Mouse (Mus musculus) brain, embryonic 18.5 days (tissue): ENCODE results near the gene Pgam2.

Experiments
- DNase-seq: peaks from one replicate; pipeline ENCODE4 v3.0.0-alpha.2; 2012; ENCODE audit warnings: low read depth, low spot score

Gene Pgam2

GRCm38 (mm10) chr11:5807956-5808355, 4.4 kb upstream of the Pgam2 start:
- DNase-seq, result no peak

DNA sequence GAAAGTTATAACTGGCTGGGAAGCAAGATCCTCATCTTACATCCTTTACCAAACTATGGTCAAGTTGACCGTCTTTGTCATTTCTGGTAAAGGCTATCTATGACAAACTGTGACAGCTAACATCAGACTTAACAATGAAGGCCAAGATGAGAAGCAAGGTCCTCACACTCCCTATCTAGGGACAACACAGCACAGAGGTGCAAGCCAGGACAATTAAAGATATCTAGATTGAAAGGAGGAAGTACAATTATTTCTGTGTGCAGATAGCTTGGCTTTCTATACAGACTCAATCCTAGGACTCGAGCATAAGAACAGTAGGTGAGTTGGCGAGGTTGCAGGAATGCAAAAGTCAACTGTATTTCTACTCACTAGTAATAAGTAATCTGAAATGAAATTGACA, 2.2 kb upstream of the Pgam2 start:
- DNase-seq, result no peak

- no peak for DNase-seq
Observed at GRCm38 (mm10) chr11:5804174-5804573, 641 bp upstream of the Pgam2 start.

DNA sequence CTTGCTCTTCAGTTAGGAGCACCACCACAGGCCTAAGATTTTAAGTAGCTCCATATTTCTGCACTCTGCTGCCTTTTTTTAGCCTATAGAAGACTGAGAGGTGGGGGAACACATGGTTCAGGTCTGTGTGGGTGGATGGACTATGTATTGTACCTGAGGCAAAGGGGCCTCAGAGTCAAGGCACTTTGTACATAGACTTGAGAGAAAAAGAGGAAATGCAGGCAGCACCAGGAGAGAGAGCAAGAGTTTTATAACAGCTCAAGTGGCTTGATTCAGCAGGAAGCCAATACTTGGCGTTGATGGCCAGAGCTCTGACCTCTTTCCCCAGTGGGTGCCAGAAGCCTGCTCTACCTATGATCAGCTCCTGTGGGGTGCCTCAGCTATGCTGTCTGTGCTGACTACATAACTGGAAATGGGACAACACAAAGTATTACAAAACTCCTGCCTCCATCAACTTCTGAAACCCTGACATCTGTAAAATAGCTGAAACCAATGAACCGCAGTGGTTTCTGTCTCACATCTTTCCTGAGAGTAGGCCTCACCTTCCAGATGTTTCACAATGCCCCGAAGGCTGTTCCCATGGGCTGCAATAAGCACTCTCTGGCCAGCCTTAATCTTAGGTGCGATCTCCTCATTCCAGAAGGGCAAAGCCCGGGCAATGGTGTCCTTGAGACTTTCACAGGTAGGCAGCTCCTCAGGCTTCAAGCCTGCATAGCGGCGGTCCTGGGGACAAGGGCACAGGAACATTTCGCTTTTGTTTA, 896 bp downstream of the Pgam2 start:
- DNase-seq, result no peak

DNA sequence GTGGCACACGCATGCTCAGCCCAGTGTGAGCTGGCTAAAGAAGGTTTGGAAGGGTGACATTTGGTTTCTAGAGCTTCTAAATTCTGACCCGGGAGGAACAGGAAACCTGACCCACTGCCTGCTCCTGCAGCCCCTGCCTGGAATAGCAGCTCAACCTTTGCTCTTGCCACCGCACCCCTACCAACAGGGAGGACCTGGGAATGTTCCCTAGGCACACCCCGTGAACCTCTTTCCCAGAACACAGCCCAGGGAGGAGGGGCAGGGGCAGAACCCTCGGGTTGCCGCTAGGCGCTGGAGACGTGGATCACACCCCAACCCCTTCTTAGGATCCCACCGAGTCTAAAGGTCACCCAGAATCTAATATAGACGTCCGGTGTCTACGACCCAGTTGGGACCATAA, 1.5 kb downstream of the Pgam2 start:
- no peak for DNase-seq

GRCm38 (mm10) chr11:5801511-5801910, 2.0 kb downstream of the Pgam2 start:
- no peak for DNase-seq

- DNase-seq, result no peak
Observed at GRCm38 (mm10) chr11:5799621-5800490, 3.7 kb downstream of the Pgam2 start.

DNA sequence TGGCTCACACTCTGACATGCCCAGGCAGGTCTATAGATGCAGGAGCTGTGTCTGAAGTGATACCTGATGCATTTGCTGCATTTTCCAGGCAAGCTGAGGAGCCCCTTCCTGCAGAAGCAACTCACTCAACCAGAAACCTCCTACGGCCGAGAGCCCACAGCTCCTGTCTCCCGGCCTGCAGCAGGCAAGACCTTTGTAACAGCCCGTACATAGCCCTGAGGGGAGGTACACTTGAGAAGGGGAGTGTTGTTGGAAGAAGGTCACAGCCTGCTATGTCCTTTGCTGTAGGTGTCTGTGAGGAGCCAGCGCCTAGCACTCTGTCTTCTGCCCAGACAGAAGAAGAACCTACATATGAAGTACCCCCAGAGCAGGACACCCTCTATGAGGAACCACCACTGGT, 5.6 kb downstream of the Pgam2 start:
- no peak for DNase-seq

- DNase-seq, result no peak
Observed at GRCm38 (mm10) chr11:5797371-5797770, 6.2 kb downstream of the Pgam2 start.

DNA sequence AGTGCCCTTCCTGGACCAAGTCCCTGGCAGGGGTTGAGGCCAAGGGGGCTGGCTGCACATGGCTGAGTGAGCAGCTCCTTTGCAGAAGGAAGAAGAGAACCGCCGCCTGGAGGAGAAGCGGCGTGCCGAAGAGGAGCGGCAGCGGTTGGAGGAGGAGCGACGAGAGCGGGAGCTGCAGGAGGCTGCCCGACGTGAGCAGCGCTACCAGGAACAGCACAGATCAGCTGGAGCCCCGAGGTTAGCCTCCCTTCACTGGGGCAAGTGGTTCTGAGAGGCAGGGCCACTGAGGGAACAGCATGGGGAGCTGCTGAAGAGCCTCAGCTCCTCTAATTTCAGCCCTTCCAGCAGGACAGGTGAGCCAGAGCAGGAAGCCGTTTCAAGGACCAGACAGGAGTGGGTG, 6.6 kb downstream of the Pgam2 start:
- no peak for DNase-seq

- no peak for DNase-seq
Observed at GRCm38 (mm10) chr11:5795706-5796105, 7.8 kb downstream of the Pgam2 start.

DNA sequence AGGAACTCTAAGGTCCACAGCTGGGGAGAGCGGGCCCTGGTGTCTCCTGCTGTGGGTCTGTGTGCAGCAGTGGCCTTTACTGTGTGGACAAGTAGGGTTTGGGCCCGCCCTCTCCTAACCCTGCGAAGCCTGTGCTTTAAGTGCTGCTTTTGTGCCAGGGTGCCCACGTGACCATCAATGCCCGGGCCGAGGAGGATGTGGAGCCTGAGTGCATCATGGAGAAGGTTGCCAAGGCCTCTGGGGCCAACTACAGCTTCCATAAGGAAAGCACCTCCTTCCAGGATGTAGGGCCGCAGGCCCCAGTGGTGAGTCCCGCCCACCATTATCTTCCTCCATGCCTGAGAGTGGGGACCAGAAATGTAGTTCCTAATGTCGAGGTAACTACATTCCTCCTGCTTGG, 8.2 kb downstream of the Pgam2 start:
- no peak for DNase-seq

- DNase-seq, result no peak
Observed at GRCm38 (mm10) chr11:5790431-5790830, 13.1 kb downstream of the Pgam2 start.

DNA sequence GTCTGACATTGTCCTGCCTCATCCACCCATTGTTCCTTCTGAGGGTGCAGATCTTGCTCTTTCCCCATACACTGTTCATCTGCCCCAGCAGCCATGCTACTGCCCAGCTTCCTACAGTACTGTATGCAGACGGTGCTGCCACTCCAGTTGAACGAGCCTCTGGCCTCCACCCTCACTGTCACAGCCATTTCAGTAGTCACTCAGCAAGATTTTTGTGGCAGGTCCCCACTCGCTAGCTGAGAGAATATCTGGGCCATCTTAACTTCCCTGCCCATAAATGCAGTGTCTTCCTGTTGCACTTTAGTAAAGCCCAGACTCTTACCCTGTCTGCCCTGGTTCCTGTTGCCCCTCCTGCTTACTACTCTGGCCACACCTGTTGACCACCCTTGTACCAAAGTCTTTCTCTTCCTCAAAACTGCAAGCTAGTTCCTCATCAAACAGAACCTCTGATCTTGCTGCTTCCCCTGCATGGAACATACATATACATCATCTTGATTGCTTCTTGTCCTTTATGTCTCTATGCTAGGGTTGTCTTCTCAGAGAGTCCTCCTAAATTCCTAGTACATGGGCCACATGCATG, 13.7 kb downstream of the Pgam2 start:
- no peak for DNase-seq

- DNase-seq, result no peak
Observed at GRCm38 (mm10) chr11:5789071-5789753, 14.3 kb downstream of the Pgam2 start.

GRCm38 (mm10) chr11:5788056-5789014, 15.2 kb downstream of the Pgam2 start, which contains the start of gene Dbnl:
Gene Dbnl (plus strand): TSS chr11:5788488.
- peak; percentile 82 for DNase-seq

- DNase-seq, result no peak
Observed at GRCm38 (mm10) chr11:5787671-5788055, 15.9 kb downstream of the Pgam2 start.

GRCm38 (mm10) chr11:5785732-5786131, 17.8 kb downstream of the Pgam2 start:
- no peak for DNase-seq

DNA sequence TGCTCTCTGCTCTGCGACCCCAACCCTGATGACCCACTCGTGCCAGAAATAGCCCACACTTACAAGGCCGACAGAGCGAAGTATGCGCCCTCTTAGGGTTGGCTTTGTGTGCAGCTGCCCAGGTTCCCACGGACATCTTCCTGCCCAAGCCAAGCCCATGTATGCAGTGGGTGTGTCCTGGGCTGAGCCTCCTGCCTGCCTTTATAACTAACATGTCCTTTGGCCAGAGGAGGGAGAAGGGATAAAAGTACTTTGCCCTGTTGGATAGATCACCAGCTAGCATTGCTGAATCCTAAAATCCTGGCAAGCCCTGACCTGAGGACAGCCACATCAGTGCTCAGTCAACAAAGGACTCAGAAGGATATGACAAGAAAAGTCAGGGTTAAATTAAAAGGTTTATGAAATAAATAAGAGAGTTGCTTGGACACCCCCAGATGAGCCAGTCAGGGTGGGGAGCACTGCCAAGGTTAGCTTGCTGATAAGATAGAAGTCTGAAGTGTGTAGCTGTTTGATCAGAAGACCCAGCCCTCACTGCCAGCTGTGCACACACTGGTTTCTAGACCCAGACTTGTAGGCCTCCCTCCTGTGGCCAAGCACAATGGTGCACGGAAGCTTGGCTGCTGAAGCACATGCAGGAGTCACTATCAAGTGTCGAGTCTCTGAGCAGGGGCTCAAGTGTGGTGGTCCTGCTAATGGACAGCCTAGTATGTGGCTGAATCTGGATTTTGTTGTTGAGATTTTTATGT, 21.2 kb downstream of the Pgam2 start:
- DNase-seq, result no peak

- no peak for DNase-seq
Observed at GRCm38 (mm10) chr11:5780035-5780499, 23.5 kb downstream of the Pgam2 start.
